Mouse (Mus musculus) thymus, adult 2 months (tissue): ENCODE measurements at regions not wholly inside any gene's neighbourhood (a gene's known extent, or its start where the extent isn't known, plus 50 kb on each side); places are given as distances from the start of the nearest gene placed in this dataset.

ENCODE experiments used
- DNase-seq: peaks from one replicate; pipeline ENCODE4 v3.0.0; 2021
- H3K27ac ChIP-seq: fragments of 200-500 bp; 2 replicates; pipeline ENCODE4 v1.5.1; 2012; ENCODE audit warnings: low read length, control low read depth; ENCODE audit not compliant: control insufficient read depth, insufficient read depth
- H3K27me3 ChIP-seq: fragments of 200-500 bp; 2 replicates; pipeline ENCODE4 v1.6.1; 2012; ENCODE audit warnings: mild to moderate bottlenecking, low read length, moderate library complexity, mixed read lengths; ENCODE audit not compliant: control insufficient read depth, insufficient read depth
- H3K36me3 ChIP-seq: fragments of 200-500 bp; 2 replicates; pipeline ENCODE4 v1.6.1; 2012; ENCODE audit warnings: mild to moderate bottlenecking, low read length, moderate library complexity; ENCODE audit not compliant: control insufficient read depth, insufficient read depth
- H3K4me1 ChIP-seq: fragments of 200-500 bp; replicated peaks from 2 replicates; pipeline ENCODE4 v1.6.1; 2012; ENCODE audit warnings: low read length; ENCODE audit not compliant: control insufficient read depth, insufficient read depth
- H3K4me3 ChIP-seq: fragments of 200-500 bp; 2 replicates; pipeline ENCODE4 v1.5.1; 2012; ENCODE audit warnings: mild to moderate bottlenecking, low read length, control low read depth, moderate library complexity; ENCODE audit not compliant: control insufficient read depth, insufficient read depth
- CTCF ChIP-seq: fragments of 200-500 bp; IDR thresholded peaks from 2 replicates; pipeline ENCODE4 v1.5.1; 2012; ENCODE audit warnings: mild to moderate bottlenecking, control low read depth, low read length, moderate library complexity, borderline replicate concordance; ENCODE audit not compliant: control insufficient read depth, poor library complexity, insufficient read depth; ENCODE audit errors: extremely low read depth
- POLR2A ChIP-seq: fragments of 200-500 bp; IDR thresholded peaks from 2 replicates; pipeline ENCODE4 v1.6.1; 2012; ENCODE audit warnings: mild to moderate bottlenecking, low read length, control low read depth, moderate library complexity; ENCODE audit not compliant: control insufficient read depth, poor library complexity, insufficient read depth; ENCODE audit errors: extremely low read depth
- WGBS: fragments of 180-500 bp; shearing (Covaris S2); methylation state at CpG from one replicate; pipeline ENCODE4 v1.1.7; 2018; 5-methylcytosine and 5-hydroxymethylcytosine counted together

- no peak overlapping the region for H3K27ac ChIP-seq
- H3K36me3 ChIP-seq = no peaks in the 10 kb centered on the region
- H3K4me3 ChIP-seq = no peak overlapping the region
- DNase-seq = no peak
- WGBS = 88% methylated on average over 6 of the region's 6 CpGs
- no peaks in the 10 kb centered on the region for H3K27me3 ChIP-seq
- H3K4me1 ChIP-seq = no peaks in the 10 kb centered on the region
- no peak for TF ChIP-seq POLR2A
- no peak for TF ChIP-seq CTCF
Observed at GRCm38 (mm10) chr5:132759751-132760150, 216.6 kb upstream of the Auts2 start.

- 92% methylated on average over 10 of the region's 10 CpGs for WGBS
- H3K27me3 ChIP-seq = no peaks in the 10 kb centered on the region
- no peaks in the 10 kb centered on the region for H3K36me3 ChIP-seq
- H3K4me1 ChIP-seq = no peaks in the 10 kb centered on the region
- no peak overlapping the region for H3K27ac ChIP-seq
- TF ChIP-seq POLR2A (no peak), CTCF (no peak)
- DNase-seq = no peak
- H3K4me3 ChIP-seq = no peak overlapping the region
Observed at GRCm38 (mm10) chr5:132758941-132759340, 215.8 kb upstream of the Auts2 start.

- TF ChIP-seq POLR2A (no peak), CTCF (no peak)
- WGBS = 86% methylated on average over 5 of the region's 5 CpGs
Observed at GRCm38 (mm10) chr5:132737966-132738365, 194.8 kb upstream of the Auts2 start.

GRCm38 (mm10) chr5:132728689-132729189, 185.6 kb upstream of the Auts2 start:
- DNase-seq = no peak
- Histone ChIP-seq H3K27ac (no peak overlapping the region), H3K4me1 (no peaks in the 10 kb centered on the region), H3K27me3 (no peaks in the 10 kb centered on the region), H3K4me3 (no peak overlapping the region), H3K36me3 (no peaks in the 10 kb centered on the region)
- 68% methylated on average over 10 of the region's 10 CpGs for WGBS
- TF ChIP-seq CTCF = no peak

More at GRCm38 (mm10) chr5:132737966-132738365, 194.8 kb upstream of the Auts2 start:
- Histone ChIP-seq H3K4me3 (no peak overlapping the region), H3K27ac (no peak overlapping the region), H3K27me3 (no peaks in the 10 kb centered on the region), H3K36me3 (no peaks in the 10 kb centered on the region), H3K4me1 (no peaks in the 10 kb centered on the region)
- no peak for DNase-seq

GRCm38 (mm10) chr5:132724467-132724866, 181.3 kb upstream of the Auts2 start:
- no peak overlapping the region for H3K27ac ChIP-seq
- DNase-seq = no peak
- no peaks in the 10 kb centered on the region for H3K27me3 ChIP-seq
- H3K4me1 ChIP-seq = no peaks in the 10 kb centered on the region
- H3K4me3 ChIP-seq = no peak overlapping the region
- TF ChIP-seq POLR2A (no peak), CTCF (no peak)
- 83% methylated on average over 2 of the region's 2 CpGs for WGBS
- no peaks in the 10 kb centered on the region for H3K36me3 ChIP-seq

- TF ChIP-seq POLR2A (no peak), CTCF (no peak)
- WGBS = 82% methylated on average over 4 of the region's 4 CpGs
- Histone ChIP-seq H3K27me3 (no peaks in the 10 kb centered on the region), H3K4me3 (no peak overlapping the region), H3K36me3 (no peaks in the 10 kb centered on the region), H3K4me1 (no peaks in the 10 kb centered on the region), H3K27ac (no peak overlapping the region)
- no peak for DNase-seq
Observed at GRCm38 (mm10) chr5:132710301-132710700, 167.2 kb upstream of the Auts2 start.

GRCm38 (mm10) chr5:132707531-132707930, 164.4 kb upstream of the Auts2 start:
- no peak overlapping the region for H3K27ac ChIP-seq
- no peak for DNase-seq
- no peak overlapping the region for H3K4me3 ChIP-seq
- WGBS = 85% methylated on average over 4 of the region's 4 CpGs
- no peak for TF ChIP-seq POLR2A
- no peak for TF ChIP-seq CTCF
- no peaks in the 10 kb centered on the region for H3K36me3 ChIP-seq
- no peaks in the 10 kb centered on the region for H3K4me1 ChIP-seq
- no peaks in the 10 kb centered on the region for H3K27me3 ChIP-seq
